In genomic region chr4:7596116-7596515, GRCm38 (mm10) we compare ENCODE assay signal across 12 mouse cellular contexts.
DNase-seq lines count a peak whose midpoint lies in the region; ATAC-seq and TF ChIP-seq lines count a peak whose summit lies in the region.
"Had no signal": no experiment of that assay in that cellular context is flagged by ENCODE, and none has a peak within 500 bp of the region (broad histone marks: within the 10 kb centered on the region; RNA-seq: fewer than 3 reads in every experiment).

No protein-coding gene starts in this region.

- no peak for TF ChIP-seq CTCF in lung, embryonic 14.5 days (IDR thresholded peaks at IDR 0.05; ENCODE audit: low read depth)
- no peak for TF ChIP-seq CTCF in lung, postnatal 0 days (IDR thresholded peaks at IDR 0.05)
- no peak for TF ChIP-seq CTCF in kidney, adult 2 months (conservative IDR thresholded peaks at IDR 0.05; ENCODE audit: insufficient read depth, insufficient read length, low read depth, low read length)

- 46% methylated on average over 4 of the region's 4 CpGs for WGBS in lung, embryonic 14.5 days
- 46% methylated on average over 4 of the region's 4 CpGs for WGBS in lung, postnatal 0 days
- WGBS in intestine, embryonic 16.5 days: 52% methylated on average over 4 of the region's 4 CpGs
- WGBS in kidney, adult 2 months: 43% methylated on average over 4 of the region's 4 CpGs

- TF ChIP-seq POLR2A in kidney, adult 2 months (IDR thresholded peaks at IDR 0.05; ENCODE audit: low read depth, low read length): no peak

- peak; percentile 26 for DNase-seq in CD4-positive, CD25-positive, alpha-beta regulatory T cell, adult 2 months (ENCODE audit: low read depth, low spot score)
- peak; percentile 14 for DNase-seq in lung, embryonic 14.5 days
- no peak for DNase-seq in lung, postnatal 0 days (ENCODE audit: low spot score)
- peak; percentile 29 for DNase-seq in right cerebral cortex, postnatal 25 days
- DNase-seq in cerebellum, adult 11-12 months: no peak
- no peak for DNase-seq in kidney, adult 2 months
- DNase-seq: adrenal gland, postnatal 25 days; heart, adult 18-20 months; heart, postnatal 14 days had no signal

- no peaks in the 10 kb centered on the region for H3K27me3 ChIP-seq in lung, embryonic 14.5 days (ENCODE audit: insufficient read depth, low read length)
- H3K27me3 ChIP-seq in lung, postnatal 0 days (replicated peaks; ENCODE audit: insufficient read depth, low read length): no peaks in the 10 kb centered on the region
- H3K27me3 ChIP-seq in intestine, embryonic 16.5 days (replicated peaks; ENCODE audit: control insufficient read depth, insufficient read depth, low read length): no peaks in the 10 kb centered on the region
- H3K27me3 ChIP-seq in kidney, adult 2 months (replicated peaks; ENCODE audit: control insufficient read depth, insufficient read depth, low read length): no peaks in the 10 kb centered on the region
- H3K27me3 ChIP-seq: midbrain, embryonic 15.5 days had no signal

- no peak overlapping the region for H3K27ac ChIP-seq in lung, embryonic 14.5 days (ENCODE audit: low read depth)
- H3K27ac ChIP-seq in lung, postnatal 0 days (ENCODE audit: low read length): no peak overlapping the region
- H3K27ac ChIP-seq in intestine, embryonic 16.5 days (ENCODE audit: low read length): 0 out of 2 replicates have a peak overlapping the region, but pooled peaks have one; percentile 28
- no peak overlapping the region for H3K27ac ChIP-seq in kidney, adult 2 months (ENCODE audit: insufficient read depth, low read depth, low read length)
- H3K27ac ChIP-seq: midbrain, embryonic 15.5 days had no signal

- TF ChIP-seq EP300 in lung, postnatal 0 days (IDR thresholded peaks at IDR 0.05): no peak

- H3K9ac ChIP-seq in lung, embryonic 14.5 days: no peak overlapping the region
- H3K9ac ChIP-seq in lung, postnatal 0 days (replicated peaks; ENCODE audit: low read depth): no peak overlapping the region
- no peak overlapping the region for H3K9ac ChIP-seq in intestine, embryonic 16.5 days (ENCODE audit: low read depth, low read length)
- H3K9ac ChIP-seq: midbrain, embryonic 15.5 days had no signal

- no peaks in the 10 kb centered on the region for H3K9me3 ChIP-seq in lung, embryonic 14.5 days (ENCODE audit: low read depth, low read length)
- no peaks in the 10 kb centered on the region for H3K9me3 ChIP-seq in lung, postnatal 0 days (ENCODE audit: low read length)
- H3K9me3 ChIP-seq in intestine, embryonic 16.5 days (ENCODE audit: control insufficient read depth, low read length): no peaks in the 10 kb centered on the region
- H3K9me3 ChIP-seq: midbrain, embryonic 15.5 days had no signal

- H3K4me2 ChIP-seq in lung, embryonic 14.5 days: no peak overlapping the region
- H3K4me2 ChIP-seq in lung, postnatal 0 days (replicated peaks; ENCODE audit: low read depth, low read length): no peak overlapping the region
- H3K4me2 ChIP-seq in intestine, embryonic 16.5 days (ENCODE audit: low read depth, low read length): no peak overlapping the region
- H3K4me2 ChIP-seq: midbrain, embryonic 15.5 days had no signal

- ATAC-seq in CD4-positive, CD25-positive, alpha-beta regulatory T cell, adult 4 months: no peak
- ATAC-seq in lung, embryonic 14.5 days (ENCODE audit: insufficient read depth): no peak
- ATAC-seq in lung, postnatal 0 days: no peak
- no peak for ATAC-seq in intestine, embryonic 16.5 days
- ATAC-seq: midbrain, embryonic 15.5 days had no signal

- no peaks in the 10 kb centered on the region for H3K36me3 ChIP-seq in lung, embryonic 14.5 days (ENCODE audit: insufficient read depth)
- H3K36me3 ChIP-seq in lung, postnatal 0 days (ENCODE audit: insufficient read depth, low read length): no peaks in the 10 kb centered on the region
- no peaks in the 10 kb centered on the region for H3K36me3 ChIP-seq in intestine, embryonic 16.5 days (ENCODE audit: control insufficient read depth, insufficient read depth, low read length)
- H3K36me3 ChIP-seq in kidney, adult 2 months (ENCODE audit: control insufficient read depth, insufficient read depth, low read length): no peaks in the 10 kb centered on the region
- H3K36me3 ChIP-seq: midbrain, embryonic 15.5 days had no signal

- H3K4me3 ChIP-seq in lung, embryonic 14.5 days (ENCODE audit: low read depth, low read length): no peak overlapping the region
- no peak overlapping the region for H3K4me3 ChIP-seq in lung, postnatal 0 days (ENCODE audit: low read depth, low read length)
- no peak overlapping the region for H3K4me3 ChIP-seq in intestine, embryonic 16.5 days (ENCODE audit: low read length)
- no peak overlapping the region for H3K4me3 ChIP-seq in kidney, adult 2 months (ENCODE audit: insufficient read depth, low read depth, low read length)
- H3K4me3 ChIP-seq: midbrain, embryonic 15.5 days had no signal

- no peaks in the 10 kb centered on the region for H3K4me1 ChIP-seq in lung, embryonic 14.5 days (ENCODE audit: insufficient read depth)
- H3K4me1 ChIP-seq in lung, postnatal 0 days (ENCODE audit: insufficient read depth, low read depth, low read length): no peaks in the 10 kb centered on the region
- H3K4me1 ChIP-seq in intestine, embryonic 16.5 days (ENCODE audit: control insufficient read depth, insufficient read depth, low read length): peaks cover 3% of the 10 kb centered on the region; the same call in 1 of the 2 replicates
- no peaks in the 10 kb centered on the region for H3K4me1 ChIP-seq in kidney, adult 2 months (ENCODE audit: control insufficient read depth, insufficient read depth, low read length)
- H3K4me1 ChIP-seq: midbrain, embryonic 15.5 days had no signal

Comparison
In these comparisons a context has a peak if more than half of its experiments do, and no peak if none do; other contexts are left out.
1. DNase-seq: peak in CD4-positive, CD25-positive, alpha-beta regulatory T cell, adult 2 months (single experiment), lung, embryonic 14.5 days (single experiment) and right cerebral cortex, postnatal 25 days (single experiment); none in lung, postnatal 0 days (single experiment), cerebellum, adult 11-12 months (single experiment) and kidney, adult 2 months (single experiment).